Mouse (Mus musculus) frontal cortex, adult 2 months (tissue): ENCODE measurements around the gene Pecam1. TPM values are rescaled to one million over a fixed set of nuclear protein-coding genes. Genes with fewer than 3 reads are reported as not detected.

ENCODE experiments used
- polyA plus RNA-seq: library from polyadenylated mRNA; depleted of rRNA; stranded (reverse); fragments of >200 nt; gene quantifications from 2 replicates; pipeline ENCODE4 v1.2.3, GENCODE M21; 2012; rRNA removed

The Pecam1 gene
- polyA plus RNA-seq, 1 experiment, result 20.1 TPM

Other genes with a start within 250 kb of the Pecam1 start
- 57.7 and 59.8 TPM in 2 replicates for gene Tex2, start 137.2 kb downstream of the Pecam1 start, polyA plus RNA-seq
- gene Milr1, start 598 bp upstream of the Pecam1 start, polyA plus RNA-seq, result 0.15 and 0.78 TPM in 2 replicates
- 5.6 and 5.9 TPM in 2 replicates for gene Polg2, start 28.9 kb upstream of the Pecam1 start, polyA plus RNA-seq
- 601 and 664 TPM in 2 replicates for gene Ddx5, start 38.6 kb upstream of the Pecam1 start, polyA plus RNA-seq
- gene Cep95, start 38.6 kb upstream of the Pecam1 start, polyA plus RNA-seq, result 22.3 and 23.1 TPM in 2 replicates
- gene Smurf2, start 170.1 kb upstream of the Pecam1 start, polyA plus RNA-seq, result 17.0 TPM in 2 replicates
- gene Kpna2, start 248.9 kb upstream of the Pecam1 start, polyA plus RNA-seq, result 29.8 and 30.9 TPM in 2 replicates